Mouse (Mus musculus): ENCODE measurements around the gene Cacna1e.

DNA sequence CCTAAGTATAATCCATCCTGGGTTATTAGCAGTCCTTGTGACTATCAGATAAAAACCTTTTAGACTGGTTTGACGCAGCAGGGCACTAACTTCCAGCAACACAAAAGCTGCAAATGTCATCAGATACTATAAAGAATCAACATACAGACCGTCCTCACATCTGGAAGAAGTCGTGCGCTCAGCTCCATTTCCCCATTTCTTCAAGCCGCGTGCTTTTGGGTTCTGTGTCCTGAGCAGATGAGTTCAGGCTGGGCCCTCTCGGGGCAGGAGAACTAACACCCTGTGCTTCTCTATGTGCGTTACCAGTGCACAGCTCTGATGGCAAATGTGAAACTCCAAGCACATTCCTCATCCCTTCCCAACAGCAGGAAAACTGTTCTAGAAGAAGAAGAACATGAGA, 177.3 kb downstream of the Cacna1e start:
- TF ChIP-seq CTCF (IDR thresholded peaks at IDR 0.05; ENCODE audit: low read depth) (no peak), EP300 (optimal IDR thresholded peaks at IDR 0.05) (no peak)
